Mouse (Mus musculus) liver, postnatal 0 days (tissue): ENCODE results near the gene Zbtb18. TPM values are rescaled to one million over a fixed set of nuclear protein-coding genes. Genes with fewer than 3 reads are reported as not detected.
"Not testable (repeated sequence)": the region's sequence is repeated elsewhere in the genome, so short reads cannot be mapped to it uniquely, and the experiment has no call there.

Experiments
- ATAC-seq: fragments of 200-750 bp; cut with Nextera tagmentation; 2 replicates; pipeline ENCODE4 v1.8.0; 2017; ENCODE audit warnings: mild to moderate bottlenecking, moderate library complexity
- DNase-seq: peaks from one replicate; pipeline ENCODE4 v3.0.0-alpha.2; 2016
- H3K27ac ChIP-seq: fragments of 300-500 bp; sonication (generic); 2 replicates; pipeline ENCODE4 v1.5.1; 2014; ENCODE audit warnings: antibody characterized with exemption, moderate library complexity, mild to moderate bottlenecking, low read depth
- H3K27me3 ChIP-seq: fragments of 300-500 bp; sonication (generic); 2 replicates; pipeline ENCODE4 v1.6.1; 2014; ENCODE audit warnings: low read length, control low read depth, mixed read lengths; ENCODE audit not compliant: insufficient read depth
- H3K36me3 ChIP-seq: fragments of 300-500 bp; sonication (generic); replicated peaks from 2 replicates; pipeline ENCODE4 v1.6.1; 2014; ENCODE audit warnings: mild to moderate bottlenecking, control low read depth, low read length, moderate library complexity, mixed read lengths; ENCODE audit not compliant: insufficient read depth
- H3K4me1 ChIP-seq: fragments of 300-500 bp; sonication (generic); 2 replicates; pipeline ENCODE4 v1.6.1; 2014; ENCODE audit warnings: antibody characterized with exemption, mild to moderate bottlenecking, control low read depth; ENCODE audit not compliant: insufficient read depth
- H3K4me2 ChIP-seq: fragments of 300-500 bp; sonication (generic); 2 replicates; pipeline ENCODE4 v1.6.1; 2014; ENCODE audit warnings: low read depth, mild to moderate bottlenecking, low read length, moderate library complexity, mixed read lengths
- H3K4me3 ChIP-seq: fragments of 300-500 bp; sonication (generic); 2 replicates; pipeline ENCODE4 v1.5.1; 2014; ENCODE audit warnings: low read depth, low read length
- H3K9ac ChIP-seq: fragments of 300-500 bp; sonication (generic); replicated peaks from 2 replicates; pipeline ENCODE4 v1.6.1; 2014; ENCODE audit warnings: mild to moderate bottlenecking, moderate library complexity
- H3K9me3 ChIP-seq: fragments of 300-500 bp; sonication (generic); 2 replicates; pipeline ENCODE4 v1.6.1; 2016; ENCODE audit warnings: mild to moderate bottlenecking, control low read depth, low read length, mixed read lengths
- CTCF ChIP-seq: sonication (generic); IDR thresholded peaks from 2 replicates; pipeline ENCODE4 v1.5.1; 2016; ENCODE audit warnings: antibody characterized with exemption, low read depth
- EP300 ChIP-seq: IDR thresholded peaks from 2 replicates; pipeline ENCODE4 v1.6.1; 2016; ENCODE audit warnings: antibody characterized with exemption, low read depth, mild to moderate bottlenecking
- WGBS: fragments of 180-500 bp; shearing (Covaris S2); extraction: QIAGEN DNeasy Blood & Tissue Kit; methylation state at CpG from one replicate; pipeline ENCODE4 v1.1.7; 2014; ENCODE audit not compliant: insufficient replicate concordance; 5-methylcytosine and 5-hydroxymethylcytosine counted together
- polyA plus RNA-seq: library from polyadenylated mRNA; unstranded; fragments of >200 nt; fragmentation: Nextera tagmentation; extraction: Ambion mirVana; gene quantifications from 2 replicates; pipeline ENCODE4 v1.2.1, GENCODE M21; 2015

Zbtb18 gene
- polyA plus RNA-seq, 1 experiment from 2014 or later, result 1.5 TPM

DNA sequence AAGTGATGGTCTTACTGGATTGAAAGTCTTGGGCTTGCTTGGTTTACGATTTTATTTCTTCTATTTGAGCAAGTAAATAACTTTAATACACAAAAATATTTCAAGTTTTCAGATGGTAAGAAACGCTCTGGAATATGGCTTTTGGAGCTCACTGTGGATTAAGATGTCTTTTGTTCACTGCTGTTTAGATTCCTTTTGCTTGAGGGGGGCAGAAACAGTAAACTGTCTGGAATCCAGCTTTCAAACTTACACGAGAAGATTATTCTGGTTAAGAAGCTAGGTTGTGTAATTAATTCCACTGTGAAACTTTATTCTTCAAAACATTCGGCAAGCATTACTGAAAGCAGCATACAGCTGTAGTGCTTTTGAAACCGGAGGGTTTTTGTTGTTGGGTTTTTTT lies 2.8 kb downstream of the Zbtb18 start:
- DNase-seq, result no peak

DNA sequence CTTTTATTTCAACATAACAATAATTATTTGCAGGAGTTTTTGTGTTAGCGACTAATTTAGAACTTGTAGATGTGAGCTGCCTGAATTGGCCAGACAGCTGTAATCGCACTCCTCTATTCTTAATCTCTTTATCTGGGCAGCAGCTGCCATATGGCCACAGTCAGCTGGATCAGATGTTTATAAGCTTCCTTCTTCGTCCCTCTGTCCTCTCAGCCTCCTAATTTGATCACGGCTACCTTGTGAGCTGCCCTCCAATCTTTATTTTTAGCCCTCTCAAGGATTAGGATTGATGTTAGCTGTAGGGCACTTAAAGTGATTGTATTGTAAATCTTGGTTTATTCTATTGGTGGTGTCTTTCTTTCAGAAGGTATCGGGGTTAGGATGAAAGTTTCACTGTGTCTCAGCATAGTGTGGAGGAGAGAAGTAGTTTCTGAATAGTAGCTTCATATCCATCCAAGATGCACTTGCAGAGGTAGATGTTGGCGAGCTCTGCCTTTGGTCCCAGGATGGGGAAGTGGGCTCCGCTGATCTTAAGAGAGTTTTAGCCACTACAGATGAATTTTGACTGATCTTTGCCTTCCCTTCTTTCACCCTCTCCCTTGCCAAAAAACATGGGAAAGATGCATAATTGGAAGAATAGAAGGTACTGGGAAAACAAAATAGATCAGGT lies 3.4 kb downstream of the Zbtb18 start:
- no peak for TF ChIP-seq EP300
- no peaks in the 10 kb centered on the region for H3K27me3 ChIP-seq
- H3K4me2 ChIP-seq, result peak overlapping the region; percentile 92
- ATAC-seq, result no peak
- 51% methylated on average over 7 of the region's 7 CpGs for WGBS
- no peak overlapping the region for H3K9ac ChIP-seq
- no peak overlapping the region for H3K4me3 ChIP-seq
- peaks cover 15% of the 10 kb centered on the region for H3K36me3 ChIP-seq
- H3K4me1 ChIP-seq, result peaks cover 20% of the 10 kb centered on the region
- H3K27ac ChIP-seq, result no peak overlapping the region
- no peak for DNase-seq
- H3K9me3 ChIP-seq, result no peaks in the 10 kb centered on the region

More for the DNA sequence above, 2.8 kb downstream of the Zbtb18 start:
- Histone ChIP-seq H3K4me1 (peaks cover 20% of the 10 kb centered on the region), H3K27me3 (no peaks in the 10 kb centered on the region), H3K36me3 (peaks cover 15% of the 10 kb centered on the region), H3K9ac (0 out of 2 replicates have a peak overlapping the region, but pooled peaks have one; percentile 3), H3K27ac (no peak overlapping the region), H3K4me3 (peak overlapping the region; percentile 75; the same call in 1 of the 2 replicates), H3K4me2 (peak overlapping the region; percentile 92; the same call in 1 of the 2 replicates), H3K9me3 (no peaks in the 10 kb centered on the region)
- 57% methylated on average over 5 of the region's 5 CpGs for WGBS
- no peak for ATAC-seq
- no peak for TF ChIP-seq CTCF
- TF ChIP-seq EP300, result no peak

DNA sequence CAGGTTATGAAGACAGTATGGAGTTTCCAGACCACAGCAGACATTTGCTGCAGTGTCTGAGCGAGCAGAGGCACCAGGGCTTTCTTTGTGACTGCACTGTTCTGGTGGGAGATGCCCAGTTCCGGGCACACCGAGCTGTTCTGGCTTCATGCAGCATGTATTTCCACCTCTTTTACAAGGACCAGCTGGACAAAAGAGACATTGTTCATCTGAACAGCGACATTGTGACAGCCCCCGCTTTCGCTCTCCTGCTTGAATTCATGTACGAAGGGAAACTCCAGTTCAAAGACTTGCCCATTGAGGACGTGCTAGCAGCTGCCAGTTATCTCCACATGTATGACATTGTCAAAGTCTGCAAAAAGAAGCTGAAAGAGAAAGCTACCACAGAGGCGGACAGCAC lies 4.9 kb downstream of the Zbtb18 start:
- H3K4me1 ChIP-seq, result peaks cover 20% of the 10 kb centered on the region
- no peaks in the 10 kb centered on the region for H3K27me3 ChIP-seq
- H3K4me2 ChIP-seq, result no peak overlapping the region
- no peak for TF ChIP-seq EP300
- TF ChIP-seq CTCF, result no peak
- no peak for ATAC-seq
- H3K9me3 ChIP-seq, result no peaks in the 10 kb centered on the region
- no peak for DNase-seq
- H3K27ac ChIP-seq, result no peak overlapping the region
- no peak overlapping the region for H3K4me3 ChIP-seq
- peaks cover 15% of the 10 kb centered on the region for H3K36me3 ChIP-seq
- no peak overlapping the region for H3K9ac ChIP-seq
- WGBS, result 83% methylated on average over 9 of the region's 9 CpGs

DNA sequence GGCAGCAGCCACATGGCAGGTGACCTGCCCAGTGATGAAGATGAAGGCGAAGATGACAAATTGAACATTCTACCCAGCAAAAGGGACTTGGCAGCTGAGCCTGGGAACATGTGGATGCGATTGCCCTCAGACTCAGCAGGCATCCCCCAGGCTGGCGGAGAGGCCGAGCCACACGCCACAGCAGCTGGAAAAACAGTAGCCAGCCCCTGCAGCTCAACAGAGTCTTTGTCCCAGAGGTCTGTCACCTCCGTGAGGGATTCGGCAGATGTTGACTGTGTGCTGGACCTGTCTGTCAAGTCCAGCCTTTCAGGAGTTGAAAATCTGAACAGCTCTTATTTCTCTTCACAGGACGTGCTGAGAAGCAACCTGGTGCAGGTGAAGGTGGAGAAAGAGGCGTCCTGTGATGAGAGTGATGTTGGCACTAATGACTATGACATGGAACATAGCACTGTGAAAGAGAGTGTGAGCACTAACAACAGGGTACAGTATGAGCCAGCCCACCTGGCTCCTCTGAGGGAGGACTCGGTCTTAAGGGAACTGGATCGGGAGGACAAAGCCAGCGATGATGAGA lies 5.5 kb downstream of the Zbtb18 start:
- Histone ChIP-seq H3K9ac (no peak overlapping the region), H3K4me1 (peaks cover 20% of the 10 kb centered on the region), H3K4me2 (no peak overlapping the region), H3K27ac (no peak overlapping the region), H3K9me3 (no peaks in the 10 kb centered on the region), H3K27me3 (no peaks in the 10 kb centered on the region), H3K4me3 (no peak overlapping the region), H3K36me3 (peaks cover 15% of the 10 kb centered on the region)
- WGBS, result 88% methylated on average over 12 of the region's 12 CpGs
- no peak for TF ChIP-seq CTCF
- TF ChIP-seq EP300, result no peak
- ATAC-seq (no peak), DNase-seq (no peak)

DNA sequence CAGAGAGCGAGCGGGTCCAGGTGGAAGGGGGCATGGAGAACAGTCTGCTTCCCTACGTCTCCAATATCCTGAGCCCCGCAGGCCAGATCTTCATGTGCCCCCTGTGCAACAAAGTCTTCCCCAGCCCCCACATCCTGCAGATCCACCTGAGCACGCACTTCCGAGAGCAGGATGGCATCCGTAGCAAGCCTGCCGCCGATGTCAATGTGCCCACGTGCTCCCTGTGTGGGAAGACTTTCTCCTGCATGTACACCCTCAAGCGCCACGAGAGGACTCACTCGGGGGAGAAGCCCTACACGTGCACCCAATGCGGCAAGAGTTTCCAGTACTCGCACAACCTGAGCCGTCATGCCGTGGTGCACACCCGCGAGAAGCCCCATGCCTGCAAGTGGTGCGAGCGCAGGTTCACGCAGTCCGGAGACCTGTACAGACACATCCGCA lies 6.0 kb downstream of the Zbtb18 start:
- DNase-seq (no peak), ATAC-seq (no peak)
- Histone ChIP-seq H3K9me3 (no peaks in the 10 kb centered on the region), H3K4me2 (no peak overlapping the region), H3K4me1 (peaks cover 20% of the 10 kb centered on the region), H3K27ac (no peak overlapping the region), H3K4me3 (no peak overlapping the region), H3K36me3 (peaks cover 15% of the 10 kb centered on the region), H3K27me3 (no peaks in the 10 kb centered on the region), H3K9ac (no peak overlapping the region)
- 96% methylated on average over 25 of the region's 25 CpGs for WGBS
- TF ChIP-seq CTCF, result no peak
- no peak for TF ChIP-seq EP300

DNA sequence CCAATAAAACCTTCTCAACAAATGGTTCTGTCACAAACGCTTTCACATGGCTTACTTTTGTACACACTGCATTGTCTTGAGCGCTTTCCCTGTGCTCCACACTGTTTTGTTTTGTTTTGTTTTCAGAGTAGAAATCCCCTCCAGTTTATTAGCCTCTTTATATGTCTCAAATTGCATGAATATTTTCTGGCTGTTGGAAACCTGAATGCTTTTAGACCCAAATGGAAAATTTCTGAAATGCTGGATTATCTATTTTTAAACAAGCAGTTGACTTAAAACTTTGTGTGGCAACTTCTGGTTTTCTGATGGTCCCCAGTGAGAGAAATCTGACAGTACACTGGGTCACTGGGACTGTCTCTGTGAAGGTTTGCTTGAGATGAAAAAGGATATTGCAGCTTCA lies 6.8 kb downstream of the Zbtb18 start:
- DNase-seq, result no peak
- Histone ChIP-seq H3K27ac (no peak overlapping the region), H3K27me3 (no peaks in the 10 kb centered on the region), H3K9ac (no peak overlapping the region), H3K9me3 (no peaks in the 10 kb centered on the region), H3K36me3 (peaks cover 15% of the 10 kb centered on the region), H3K4me2 (no peak overlapping the region), H3K4me1 (peaks cover 16% of the 10 kb centered on the region), H3K4me3 (no peak overlapping the region)
- WGBS, result 85% methylated on average over 2 of the region's 2 CpGs
- TF ChIP-seq CTCF (no peak), EP300 (no peak)
- no peak for ATAC-seq

DNA sequence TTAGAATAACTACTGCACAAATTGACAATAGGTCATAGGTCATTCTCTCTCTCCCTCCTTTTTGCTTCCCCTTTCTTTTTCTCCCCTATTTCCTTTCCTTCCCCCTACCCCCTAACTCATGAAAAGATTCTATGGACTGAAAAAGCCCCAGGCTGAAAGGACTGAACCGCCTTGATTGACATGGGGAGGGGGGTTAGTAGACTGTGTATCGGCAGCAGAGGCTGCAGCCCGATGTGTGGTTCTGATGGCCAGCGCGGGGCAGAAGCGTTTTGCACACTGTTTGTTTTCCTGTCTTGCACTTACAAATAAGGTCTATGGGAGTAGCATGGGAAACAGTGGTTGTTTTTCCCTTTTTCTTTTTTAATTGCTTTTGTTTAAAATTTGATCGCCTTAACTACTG lies 7.7 kb downstream of the Zbtb18 start:
- DNase-seq, H3K27me3 ChIP-seq, H3K27ac ChIP-seq, H3K4me1 ChIP-seq, H3K4me2 ChIP-seq, H3K4me3 ChIP-seq, ATAC-seq, H3K9me3 ChIP-seq, H3K9ac ChIP-seq: not testable (repeated sequence)
- WGBS, result 68% methylated on average over 7 of the region's 7 CpGs
- H3K36me3 ChIP-seq, result peaks cover 15% of the 10 kb centered on the region
